Mouse (Mus musculus): ENCODE measurements around the gene Tacc3. TPM values are rescaled to one million over a fixed set of nuclear protein-coding genes. Genes with fewer than 3 reads are reported as not detected.

The Tacc3 gene
- polyA plus RNA-seq, 1 experiment, result 7.7 TPM

DNA sequence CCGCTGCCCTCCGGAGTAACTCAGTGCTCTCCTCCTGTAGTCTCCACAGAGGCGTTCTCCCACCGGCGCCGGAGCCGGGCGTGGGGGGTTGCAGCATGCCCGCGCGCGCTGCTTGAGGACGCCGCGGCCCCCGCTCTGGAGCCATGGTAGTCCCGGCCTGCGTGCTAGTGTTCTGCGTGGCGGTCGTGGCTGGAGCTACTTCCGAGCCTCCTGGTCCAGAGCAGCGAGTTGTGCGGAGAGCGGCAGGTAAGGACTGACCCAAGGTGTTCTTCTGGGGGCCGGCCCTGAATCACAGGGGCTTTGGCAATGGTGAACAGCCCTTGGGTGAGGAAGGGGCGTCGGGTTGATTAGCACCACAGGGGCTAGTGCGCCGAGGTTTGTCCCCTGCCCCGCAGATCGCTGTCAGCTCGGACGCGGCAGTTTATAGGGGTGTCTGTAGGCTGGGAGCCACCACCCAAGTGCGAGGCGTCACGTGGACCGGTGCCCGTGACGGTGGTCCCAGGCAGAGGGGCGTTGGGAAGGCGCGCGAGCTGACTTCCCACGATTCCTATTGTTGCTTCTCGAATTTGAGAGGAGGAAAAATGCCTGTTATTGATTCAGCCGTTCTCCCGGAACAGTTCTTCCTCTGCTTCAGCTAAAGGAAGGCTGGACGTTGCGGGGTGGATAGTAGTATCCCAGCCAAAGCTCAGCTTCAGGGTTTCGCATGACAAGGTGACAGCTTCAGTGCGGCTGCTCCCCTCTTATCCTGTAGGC, 64.5 kb downstream of the Tacc3 start:
- Histone ChIP-seq H3K4me1 (ENCODE audit: control insufficient read depth, insufficient read depth, insufficient read length, low read length) (peaks cover 26% of the 10 kb centered on the region), H3K27me3 (ENCODE audit: control insufficient read depth, insufficient read depth, low read length) (0 out of 2 replicates have a peak, but pooled peaks cover 3% of the 10 kb centered on the region), H3K36me3 (ENCODE audit: control insufficient read depth, insufficient read depth, low read length) (no peaks in the 10 kb centered on the region), H3K27ac (ENCODE audit: insufficient read depth, low read depth, low read length) (no peak overlapping the region), H3K4me3 (ENCODE audit: low read depth, low read length) (peak overlapping the region; percentile 64)
- no peak for TF ChIP-seq POLR2A (IDR thresholded peaks at IDR 0.05; ENCODE audit: low read depth, low read length)
- TF ChIP-seq CTCF (IDR thresholded peaks at IDR 0.05; ENCODE audit: extremely low read depth, insufficient read length, insufficient replicate concordance, low read depth, low read length), result no peak
- WGBS, result under 1% methylated on average over 53 of the region's 53 CpGs

DNA sequence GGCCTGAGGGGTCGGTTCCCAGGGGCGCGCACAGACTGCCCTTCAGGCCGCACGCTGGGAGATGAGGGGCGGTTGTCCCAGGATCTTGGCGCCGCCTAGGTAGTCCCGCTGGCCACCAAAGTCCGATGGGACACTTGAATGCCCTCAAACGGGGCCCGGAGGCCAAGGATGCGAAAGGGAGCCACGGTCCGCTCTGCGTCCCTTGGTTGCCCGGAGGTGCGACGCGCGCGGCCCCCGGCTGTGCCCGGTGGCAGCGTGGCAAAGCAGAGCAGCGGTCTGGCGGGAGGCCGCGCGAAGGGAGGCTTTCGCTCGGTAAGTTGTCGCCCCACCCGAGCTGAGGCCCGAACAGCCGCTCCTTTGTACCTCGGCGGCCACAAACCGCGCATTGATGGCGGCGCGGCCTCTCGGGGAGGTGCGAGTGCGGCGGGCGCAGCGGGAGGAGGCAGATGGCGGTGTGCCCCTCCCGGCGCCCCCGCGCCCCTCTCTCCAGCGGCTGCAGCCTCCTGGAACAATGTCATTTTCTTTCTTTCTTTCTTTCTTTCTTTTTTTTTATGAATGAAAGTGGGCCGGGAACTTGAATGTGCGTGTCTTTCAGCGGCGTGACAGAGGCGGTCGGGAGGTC, 65.2 kb downstream of the Tacc3 start:
- TF ChIP-seq CTCF (IDR thresholded peaks at IDR 0.05; ENCODE audit: extremely low read depth, insufficient read length, insufficient replicate concordance, low read depth, low read length) (no peak), POLR2A (IDR thresholded peaks at IDR 0.05; ENCODE audit: low read depth, low read length) (no peak)
- Histone ChIP-seq H3K36me3 (ENCODE audit: control insufficient read depth, insufficient read depth, low read length) (no peaks in the 10 kb centered on the region), H3K4me3 (ENCODE audit: low read depth, low read length) (peak overlapping the region; percentile 64), H3K4me1 (ENCODE audit: control insufficient read depth, insufficient read depth, insufficient read length, low read length) (peaks cover 26% of the 10 kb centered on the region), H3K27ac (ENCODE audit: insufficient read depth, low read depth, low read length) (peak overlapping the region; percentile 62), H3K27me3 (ENCODE audit: control insufficient read depth, insufficient read depth, low read length) (0 out of 2 replicates have a peak, but pooled peaks cover 3% of the 10 kb centered on the region)
- WGBS, result under 1% methylated on average over 61 of the region's 61 CpGs

DNA sequence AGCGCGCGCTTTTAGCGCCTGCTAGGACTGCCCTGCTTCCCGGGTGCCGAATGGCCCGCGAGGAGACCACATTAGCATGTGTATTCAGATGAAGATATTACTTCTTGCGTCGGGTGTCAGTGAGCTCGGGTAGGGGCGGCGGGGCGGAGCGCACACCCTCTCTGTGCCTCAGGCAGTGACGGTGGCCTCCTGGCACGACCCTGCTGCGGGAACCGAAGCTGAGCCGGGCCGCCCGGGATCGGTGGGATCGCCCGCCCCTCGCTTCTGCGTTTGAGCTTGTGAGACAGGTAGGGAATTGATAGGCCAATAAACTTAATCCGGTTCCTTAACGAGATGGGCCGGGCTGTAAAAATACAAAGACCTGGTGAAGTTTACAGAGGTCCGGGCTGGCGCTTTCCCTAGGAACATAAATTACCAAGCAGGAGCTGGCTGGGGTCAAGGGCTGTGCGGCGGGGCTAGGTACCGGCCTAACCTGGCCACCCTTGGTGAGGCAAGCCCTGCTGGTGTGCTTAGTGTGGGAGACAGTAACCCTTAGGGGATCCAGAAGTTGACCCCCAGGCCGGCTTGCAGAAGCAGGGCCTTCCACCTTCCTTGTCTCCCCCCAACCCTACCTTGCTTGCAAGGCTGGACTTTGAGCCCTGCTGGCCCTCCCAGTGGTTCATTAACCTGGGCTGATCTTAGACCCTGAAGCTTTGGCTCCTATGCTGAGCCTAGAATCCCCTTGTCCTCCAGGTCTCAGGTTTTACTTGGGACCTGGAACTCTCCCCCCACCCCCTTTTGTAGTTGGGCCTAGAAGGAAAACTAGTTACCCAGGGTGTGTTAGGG, 65.9 kb downstream of the Tacc3 start:
- Histone ChIP-seq H3K27ac (ENCODE audit: insufficient read depth, low read depth, low read length) (peak overlapping the region; percentile 62), H3K4me1 (ENCODE audit: control insufficient read depth, insufficient read depth, insufficient read length, low read length) (peaks cover 26% of the 10 kb centered on the region), H3K27me3 (ENCODE audit: control insufficient read depth, insufficient read depth, low read length) (0 out of 2 replicates have a peak, but pooled peaks cover 3% of the 10 kb centered on the region), H3K4me3 (ENCODE audit: low read depth, low read length) (peak overlapping the region; percentile 64), H3K36me3 (ENCODE audit: control insufficient read depth, insufficient read depth, low read length) (no peaks in the 10 kb centered on the region)
- TF ChIP-seq POLR2A (IDR thresholded peaks at IDR 0.05; ENCODE audit: low read depth, low read length) (no peak), CTCF (IDR thresholded peaks at IDR 0.05; ENCODE audit: extremely low read depth, insufficient read length, insufficient replicate concordance, low read depth, low read length) (no peak)
- 14% methylated on average over 36 of the region's 36 CpGs for WGBS

DNA sequence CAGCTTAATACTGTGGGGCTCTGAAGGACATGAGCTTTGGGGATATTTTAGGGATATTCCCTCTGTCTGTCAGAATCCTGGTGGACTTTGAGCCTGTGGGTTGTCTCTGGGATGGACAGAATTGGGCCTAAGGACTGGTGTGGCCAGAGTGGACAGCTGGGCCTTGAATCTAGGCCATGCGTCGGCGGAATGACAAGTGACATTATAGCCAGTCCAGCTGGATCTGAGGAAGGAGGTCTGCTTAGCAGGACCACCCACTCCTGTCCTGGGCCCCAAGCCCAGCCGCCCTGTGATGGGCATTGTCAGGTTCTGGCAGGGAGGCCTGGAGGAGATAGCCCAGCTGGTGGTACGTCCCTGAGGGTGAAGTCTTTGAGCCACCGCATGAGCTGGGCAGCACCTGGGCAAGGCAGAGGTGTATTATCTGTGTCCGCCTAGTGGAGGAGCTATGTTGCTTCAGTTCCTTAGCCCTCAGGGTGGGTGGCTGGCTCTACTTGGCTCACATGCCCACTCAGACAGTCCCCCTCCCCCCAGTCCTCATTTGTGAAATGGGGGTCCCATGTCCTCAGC, 68.2 kb downstream of the Tacc3 start:
- no peak overlapping the region for H3K4me3 ChIP-seq (ENCODE audit: low read depth, low read length)
- no peak overlapping the region for H3K27ac ChIP-seq (ENCODE audit: insufficient read depth, low read depth, low read length)
- 94% methylated on average over 7 of the region's 7 CpGs for WGBS
- 0 out of 2 replicates have a peak, but pooled peaks cover 3% of the 10 kb centered on the region for H3K27me3 ChIP-seq (ENCODE audit: control insufficient read depth, insufficient read depth, low read length)
- TF ChIP-seq POLR2A (IDR thresholded peaks at IDR 0.05; ENCODE audit: low read depth, low read length) (no peak), CTCF (IDR thresholded peaks at IDR 0.05; ENCODE audit: extremely low read depth, insufficient read length, insufficient replicate concordance, low read depth, low read length) (no peak)
- H3K4me1 ChIP-seq (ENCODE audit: control insufficient read depth, insufficient read depth, insufficient read length, low read length), result peaks cover 16% of the 10 kb centered on the region
- H3K36me3 ChIP-seq (ENCODE audit: control insufficient read depth, insufficient read depth, low read length), result peaks cover 7% of the 10 kb centered on the region; the same call in 1 of the 2 replicates

DNA sequence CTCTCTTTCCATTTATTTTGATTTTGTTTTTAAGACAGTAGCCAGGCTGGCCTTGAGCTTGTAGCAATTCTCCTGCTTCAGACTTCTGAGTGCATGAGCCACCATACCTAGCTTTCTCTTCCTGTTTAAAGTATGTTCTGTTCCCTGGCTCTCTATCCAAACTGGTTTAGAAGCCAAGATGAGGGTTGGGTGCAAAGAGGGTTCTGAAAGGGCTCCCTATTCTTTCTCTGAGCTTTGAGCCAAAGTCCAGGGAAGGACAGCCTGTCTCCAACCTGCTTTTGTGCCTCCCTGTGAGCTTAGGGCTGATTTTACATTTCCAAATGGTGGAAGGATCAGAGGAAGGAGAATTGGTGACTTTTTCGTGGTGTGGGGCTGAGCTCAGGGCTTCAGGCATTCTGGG, 69.0 kb downstream of the Tacc3 start:
- TF ChIP-seq POLR2A (IDR thresholded peaks at IDR 0.05; ENCODE audit: low read depth, low read length) (no peak), CTCF (IDR thresholded peaks at IDR 0.05; ENCODE audit: extremely low read depth, insufficient read length, insufficient replicate concordance, low read depth, low read length) (no peak)
- Histone ChIP-seq H3K27me3 (ENCODE audit: control insufficient read depth, insufficient read depth, low read length) (no peaks in the 10 kb centered on the region), H3K27ac (ENCODE audit: insufficient read depth, low read depth, low read length) (no peak overlapping the region), H3K36me3 (ENCODE audit: control insufficient read depth, insufficient read depth, low read length) (peaks cover 9% of the 10 kb centered on the region; the same call in 1 of the 2 replicates), H3K4me3 (ENCODE audit: low read depth, low read length) (no peak overlapping the region), H3K4me1 (ENCODE audit: control insufficient read depth, insufficient read depth, insufficient read length, low read length) (peaks cover 13% of the 10 kb centered on the region)
- 61% methylated on average over 1 of the region's 1 CpGs for WGBS

Other genes starting within 250 kb of the Tacc3 start
- gene Nkx1-1, start 224.2 kb upstream of the Tacc3 start, polyA plus RNA-seq (2012; rRNA removed), result not detected in 2 replicates
- 58.1 and 60.2 TPM in 2 replicates for gene Fam53a, start 28.5 kb upstream of the Tacc3 start, polyA plus RNA-seq (2012; rRNA removed)
- 0.14 and 0.27 TPM in 2 replicates for gene Gm9903, start 28.2 kb upstream of the Tacc3 start, polyA plus RNA-seq (2012; rRNA removed)
- gene Slbp, start 5.6 kb upstream of the Tacc3 start, polyA plus RNA-seq (2012; rRNA removed), result 16.7 and 25.4 TPM in 2 replicates
- gene Tmem129, start 288 bp downstream of the Tacc3 start, polyA plus RNA-seq (2012; rRNA removed), result 25.6 and 34.8 TPM in 2 replicates
- 18.7 and 35.2 TPM in 2 replicates for gene Fgfr3, start 63.5 kb downstream of the Tacc3 start, polyA plus RNA-seq (2012; rRNA removed)
- gene Letm1, start 124.7 kb downstream of the Tacc3 start, polyA plus RNA-seq (2012; rRNA removed), result 64.4 and 127 TPM in 2 replicates
- 1.8 and 5.8 TPM in 2 replicates for gene Nsd2, start 162.6 kb downstream of the Tacc3 start, polyA plus RNA-seq (2012; rRNA removed)